Mouse (Mus musculus) liver, adult 2 months (tissue): ENCODE results near the gene Jup.

Source experiments
- CTCF ChIP-seq: fragments of 200-500 bp; IDR thresholded peaks from 2 replicates; pipeline ENCODE4 v1.5.1; 2011; ENCODE audit warnings: low read depth, low read length, control low read depth
- POLR2A ChIP-seq: fragments of 200-500 bp; IDR thresholded peaks from 2 replicates; pipeline ENCODE4 v1.6.1; 2011; ENCODE audit warnings: low read length, control low read depth; ENCODE audit not compliant: insufficient read depth; ENCODE audit errors: extremely low read depth

DNA sequence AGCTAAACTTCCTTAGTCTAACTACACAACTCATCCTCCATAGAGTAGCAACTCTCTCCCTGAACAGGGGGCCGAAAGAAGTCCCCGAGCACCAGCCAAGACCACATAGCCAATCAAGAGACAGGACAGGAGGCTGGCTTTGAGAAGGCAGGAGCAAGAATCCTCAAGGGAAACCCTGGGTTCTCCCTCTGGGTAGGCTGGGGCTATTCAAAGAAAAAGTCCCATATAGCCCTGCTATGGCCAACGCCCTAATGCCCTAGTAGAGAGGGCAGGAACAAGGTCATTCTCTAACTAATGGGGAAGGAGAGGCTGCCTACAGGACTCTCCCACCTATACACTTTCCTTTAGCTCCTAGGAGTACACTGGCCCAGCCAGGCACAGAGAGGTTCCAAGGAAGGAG is 12.5 kb downstream of the Jup start:
- no peak for TF ChIP-seq POLR2A
- TF ChIP-seq CTCF: no peak
